Mouse (Mus musculus): ENCODE measurements at regions not wholly inside any gene's neighbourhood (a gene's known extent, or its start where the extent isn't known, plus 50 kb on each side); places are given as distances from the start of the nearest gene placed in this dataset.

- no peaks in the 10 kb centered on the region for H3K27me3 ChIP-seq (ENCODE audit: control insufficient read depth, insufficient read depth, low read length)
- no peak for TF ChIP-seq CTCF (IDR thresholded peaks at IDR 0.05; ENCODE audit: low read depth)
- no peak for TF ChIP-seq EP300 (IDR thresholded peaks at IDR 0.05; ENCODE audit: low read depth)
- no peak overlapping the region for H3K9ac ChIP-seq (replicated peaks)
- WGBS (ENCODE audit: insufficient replicate concordance): 64% methylated on average over 11 of the region's 11 CpGs
- ATAC-seq (ENCODE audit: insufficient read depth) (no peak), DNase-seq (ENCODE audit: low read depth in 3 of 3, low spot score in 3 of 3) (no peak)
- H3K4me3 ChIP-seq (ENCODE audit: insufficient read depth in 1 of 2, low read depth in 2 of 2, low read length in 2 of 2): no peak overlapping the region
- H3K36me3 ChIP-seq (replicated peaks; ENCODE audit: control insufficient read depth, insufficient read depth, low read depth): no peaks in the 10 kb centered on the region
- H3K4me1 ChIP-seq (replicated peaks; ENCODE audit: control insufficient read depth in 2 of 2, insufficient read depth in 2 of 2, low read length in 1 of 2): no peaks in the 10 kb centered on the region
- H3K9me3 ChIP-seq (ENCODE audit: control insufficient read depth, low read length): no peaks in the 10 kb centered on the region
- H3K4me2 ChIP-seq (ENCODE audit: low read depth): no peak overlapping the region
- no peak overlapping the region for H3K27ac ChIP-seq
Measured at GRCm38 (mm10) chr1:128826419-128826818, 234.3 kb upstream of the Cxcr4 start.

GRCm38 (mm10) chr1:128824916-128825683, 233.0 kb upstream of the Cxcr4 start:
- H3K4me3 ChIP-seq (ENCODE audit: insufficient read depth in 1 of 2, low read depth in 2 of 2, low read length in 2 of 2): no peak overlapping the region
- H3K4me2 ChIP-seq (ENCODE audit: low read depth): no peak overlapping the region
- 50% methylated on average over 11 of the region's 11 CpGs for WGBS (ENCODE audit: insufficient replicate concordance)
- no peaks in the 10 kb centered on the region for H3K4me1 ChIP-seq (replicated peaks; ENCODE audit: control insufficient read depth in 2 of 2, insufficient read depth in 2 of 2, low read length in 1 of 2)
- H3K9me3 ChIP-seq (ENCODE audit: control insufficient read depth, low read length): no peaks in the 10 kb centered on the region
- H3K36me3 ChIP-seq (replicated peaks; ENCODE audit: control insufficient read depth, insufficient read depth, low read depth): no peaks in the 10 kb centered on the region
- no peak overlapping the region for H3K9ac ChIP-seq (replicated peaks)
- TF ChIP-seq CTCF (IDR thresholded peaks at IDR 0.05; ENCODE audit: low read depth) (no peak), EP300 (IDR thresholded peaks at IDR 0.05; ENCODE audit: low read depth) (no peak)
- ATAC-seq (ENCODE audit: insufficient read depth) (no peak), DNase-seq (ENCODE audit: low read depth in 3 of 3, low spot score in 3 of 3) (no peak)
- H3K27ac ChIP-seq: no peak overlapping the region
- H3K27me3 ChIP-seq (ENCODE audit: control insufficient read depth, insufficient read depth, low read length): no peaks in the 10 kb centered on the region

GRCm38 (mm10) chr1:128824235-128824634, 232.1 kb upstream of the Cxcr4 start:
- no peaks in the 10 kb centered on the region for H3K27me3 ChIP-seq (ENCODE audit: control insufficient read depth, insufficient read depth, low read length)
- H3K36me3 ChIP-seq (replicated peaks; ENCODE audit: control insufficient read depth, insufficient read depth, low read depth): no peaks in the 10 kb centered on the region
- no peaks in the 10 kb centered on the region for H3K9me3 ChIP-seq (ENCODE audit: control insufficient read depth, low read length)
- no peak for DNase-seq (ENCODE audit: low read depth in 3 of 3, low spot score in 3 of 3)
- H3K4me3 ChIP-seq (ENCODE audit: insufficient read depth in 1 of 2, low read depth in 2 of 2, low read length in 2 of 2): no peak overlapping the region
- H3K27ac ChIP-seq: no peak overlapping the region
- ATAC-seq (ENCODE audit: insufficient read depth): no peak
- H3K4me1 ChIP-seq (replicated peaks; ENCODE audit: control insufficient read depth in 2 of 2, insufficient read depth in 2 of 2, low read length in 1 of 2): no peaks in the 10 kb centered on the region
- 6% methylated on average over 8 of the region's 8 CpGs for WGBS (ENCODE audit: insufficient replicate concordance)
- H3K9ac ChIP-seq (replicated peaks): no peak overlapping the region
- TF ChIP-seq CTCF (IDR thresholded peaks at IDR 0.05; ENCODE audit: low read depth): peak; percentile 66
- TF ChIP-seq EP300 (IDR thresholded peaks at IDR 0.05; ENCODE audit: low read depth): no peak
- H3K4me2 ChIP-seq (ENCODE audit: low read depth): no peak overlapping the region

- WGBS (ENCODE audit: insufficient replicate concordance): 52% methylated on average over 6 of the region's 6 CpGs
- ATAC-seq (ENCODE audit: insufficient read depth): no peak
- H3K27ac ChIP-seq: no peak overlapping the region
- no peaks in the 10 kb centered on the region for H3K36me3 ChIP-seq (replicated peaks; ENCODE audit: control insufficient read depth, insufficient read depth, low read depth)
- no peaks in the 10 kb centered on the region for H3K9me3 ChIP-seq (ENCODE audit: control insufficient read depth, low read length)
- DNase-seq (ENCODE audit: low read depth in 3 of 3, low spot score in 3 of 3): no peak
- H3K4me1 ChIP-seq (replicated peaks; ENCODE audit: control insufficient read depth in 2 of 2, insufficient read depth in 2 of 2, low read length in 1 of 2): no peaks in the 10 kb centered on the region
- no peak overlapping the region for H3K4me3 ChIP-seq (ENCODE audit: insufficient read depth in 1 of 2, low read depth in 2 of 2, low read length in 2 of 2)
- H3K9ac ChIP-seq (replicated peaks): no peak overlapping the region
- H3K27me3 ChIP-seq (ENCODE audit: control insufficient read depth, insufficient read depth, low read length): no peaks in the 10 kb centered on the region
- TF ChIP-seq EP300 (IDR thresholded peaks at IDR 0.05; ENCODE audit: low read depth) (no peak), CTCF (IDR thresholded peaks at IDR 0.05; ENCODE audit: low read depth) (no peak)
- H3K4me2 ChIP-seq (ENCODE audit: low read depth): no peak overlapping the region
Measured at GRCm38 (mm10) chr1:128821991-128822390, 229.9 kb upstream of the Cxcr4 start.

GRCm38 (mm10) chr1:128820527-128820926, 228.4 kb upstream of the Cxcr4 start:
- Histone ChIP-seq H3K9me3 (ENCODE audit: control insufficient read depth, low read length) (no peaks in the 10 kb centered on the region), H3K27ac (no peak overlapping the region), H3K27me3 (ENCODE audit: control insufficient read depth, insufficient read depth, low read length) (no peaks in the 10 kb centered on the region), H3K36me3 (replicated peaks; ENCODE audit: control insufficient read depth, insufficient read depth, low read depth) (no peaks in the 10 kb centered on the region), H3K4me3 (ENCODE audit: insufficient read depth in 1 of 2, low read depth in 2 of 2, low read length in 2 of 2) (no peak overlapping the region), H3K9ac (replicated peaks) (no peak overlapping the region), H3K4me2 (ENCODE audit: low read depth) (no peak overlapping the region), H3K4me1 (replicated peaks; ENCODE audit: control insufficient read depth in 2 of 2, insufficient read depth in 2 of 2, low read length in 1 of 2) (no peaks in the 10 kb centered on the region)
- 67% methylated on average over 1 of the region's 1 CpGs for WGBS (ENCODE audit: insufficient replicate concordance)
- ATAC-seq (ENCODE audit: insufficient read depth): no peak
- TF ChIP-seq EP300 (IDR thresholded peaks at IDR 0.05; ENCODE audit: low read depth) (no peak), CTCF (IDR thresholded peaks at IDR 0.05; ENCODE audit: low read depth) (peak; percentile 26; the same call in 1 of the 2 replicates)
- no peak for DNase-seq (ENCODE audit: low read depth in 3 of 3, low spot score in 3 of 3)

Measured in liver, embryonic 14.5 days (tissue).